Mouse (Mus musculus) CD4-positive, CD25-positive, alpha-beta regulatory T cell, adult 2 months (primary cell): Measurements from ENCODE around the gene Olfr1212.

Experiments
- DNase-seq: peaks from one replicate; pipeline ENCODE4 v3.0.0-alpha.2; 2012; ENCODE audit warnings: low read depth, low spot score

The Olfr1212 gene

GRCm38 (mm10) chr2:88953669-88954068, at the start of gene Olfr1212:
Gene Olfr1212 (plus strand): TSS chr2:88953969.
- DNase-seq, result no peak

- DNase-seq, result no peak
Measured at GRCm38 (mm10) chr2:88915057-88915456, 38.7 kb upstream of the Olfr1212 start, which contains the start of gene Olfr1209. Gene Olfr1209 (minus strand): TSS chr2:88915157.

- no peak for DNase-seq
Measured at GRCm38 (mm10) chr2:88938011-88938410, 15.8 kb upstream of the Olfr1212 start, which contains the start of gene Olfr1211. Gene Olfr1211 (minus strand): TSS chr2:88938111.

GRCm38 (mm10) chr2:88980181-88980580, 26.4 kb downstream of the Olfr1212 start, which contains the start of gene Gm13762:
Gene Gm13762 (minus strand): TSS chr2:88980281.
- DNase-seq, result no peak

- DNase-seq, result no peak
Measured at GRCm38 (mm10) chr2:88992553-88992952, 38.8 kb downstream of the Olfr1212 start, which contains the start of gene Olfr1214. Gene Olfr1214 (minus strand): TSS chr2:88992653.

- DNase-seq, result no peak
Measured at GRCm38 (mm10) chr2:89006873-89007272, 53.1 kb downstream of the Olfr1212 start, which contains the start of gene Olfr1215. Gene Olfr1215 (minus strand): TSS chr2:89006973.
